Mouse (Mus musculus): Measurements from ENCODE around the gene Wdr62. TPM values are rescaled to one million over a fixed set of nuclear protein-coding genes. Genes with fewer than 3 reads are reported as not detected.
A peak's percentile ranks its signal among the peaks of the same experiment; 100 is the strongest.

Wdr62 gene
- total and polyA plus RNA-seq, 2 experiments from 2014 or later: 4.0 to 7.0 TPM

DNA sequence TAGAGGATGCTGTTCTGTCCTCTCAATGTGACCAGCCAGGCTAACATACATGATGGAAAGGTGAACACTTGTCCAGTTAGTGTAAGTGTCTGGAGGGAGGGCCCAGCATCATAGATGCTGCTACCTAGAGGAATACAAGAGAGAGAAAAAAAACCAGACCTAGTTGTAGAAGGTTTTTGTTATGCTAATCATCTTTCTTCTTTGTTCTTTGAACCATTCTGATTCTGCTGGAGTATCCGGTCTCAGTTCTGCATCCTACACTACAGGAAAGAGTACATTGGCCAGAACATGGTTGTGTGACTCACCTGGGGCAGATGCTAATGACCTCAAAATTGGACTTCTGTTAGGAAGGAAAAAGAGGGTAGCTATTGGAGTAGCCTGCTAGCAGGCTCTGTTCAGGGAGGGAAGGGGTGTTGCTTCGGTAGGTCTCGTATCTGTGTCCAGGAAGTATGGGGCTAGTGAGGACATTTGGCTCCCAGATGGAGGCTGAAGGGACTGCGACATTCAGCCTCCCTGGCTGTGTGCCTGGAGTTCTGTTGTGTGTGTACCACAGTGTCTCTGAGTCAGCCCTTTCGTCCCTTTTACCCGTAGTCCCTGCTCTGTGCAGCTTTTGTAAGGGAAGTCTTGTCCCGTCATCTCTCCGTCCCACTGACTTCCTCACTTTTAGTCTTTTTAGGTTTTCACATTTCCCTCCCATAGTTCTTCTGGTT, 6.6 kb upstream of the Wdr62 start:
- no peaks in the 10 kb centered on the region for H3K9me3 ChIP-seq (ENCODE audit: low read length)
- ATAC-seq (no peak), DNase-seq (ENCODE audit: low spot score) (no peak)
- no peak overlapping the region for H3K4me3 ChIP-seq (ENCODE audit: low read length)
- peaks cover 7% of the 10 kb centered on the region for H3K4me1 ChIP-seq (ENCODE audit: insufficient read depth, low read length)
- no peaks in the 10 kb centered on the region for H3K27me3 ChIP-seq (ENCODE audit: insufficient read depth, low read length)
- no peak overlapping the region for H3K4me2 ChIP-seq (ENCODE audit: low read depth, low read length)
- 35% methylated on average over 8 of the region's 8 CpGs for WGBS
- H3K27ac ChIP-seq: no peak overlapping the region
- TF ChIP-seq CTCF (IDR thresholded peaks at IDR 0.05; ENCODE audit: low read depth): no peak
- no peaks in the 10 kb centered on the region for H3K36me3 ChIP-seq (ENCODE audit: insufficient read depth, low read length)
- no peak overlapping the region for H3K9ac ChIP-seq (replicated peaks; ENCODE audit: low read length)

DNA sequence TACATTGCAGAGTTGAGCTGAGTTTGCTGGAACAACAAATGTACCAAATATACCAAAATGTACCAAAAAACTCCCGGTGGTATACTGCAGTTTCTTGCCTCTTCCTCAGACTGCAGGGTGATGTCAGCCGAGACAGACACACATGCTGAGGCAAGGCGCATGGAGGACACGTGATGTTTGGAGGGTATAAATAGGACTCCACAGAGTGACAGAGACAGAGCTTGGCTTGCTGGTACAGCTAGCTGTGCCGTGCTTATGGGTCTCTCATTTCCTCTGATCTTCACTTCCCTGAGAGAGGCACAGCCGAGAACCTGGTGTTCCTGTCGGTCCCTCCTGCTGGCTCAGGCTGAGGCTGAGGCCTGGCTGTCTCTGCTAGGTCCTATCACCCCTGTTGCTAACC, 2.5 kb upstream of the Wdr62 start:
- H3K9ac ChIP-seq (replicated peaks; ENCODE audit: low read length): no peak overlapping the region
- H3K27ac ChIP-seq: no peak overlapping the region
- H3K4me1 ChIP-seq (ENCODE audit: insufficient read depth, low read length): no peaks in the 10 kb centered on the region
- H3K4me3 ChIP-seq (ENCODE audit: low read length): no peak overlapping the region
- H3K36me3 ChIP-seq (ENCODE audit: insufficient read depth, low read length): no peaks in the 10 kb centered on the region
- WGBS: 81% methylated on average over 7 of the region's 7 CpGs
- no peak for ATAC-seq
- no peak overlapping the region for H3K4me2 ChIP-seq (ENCODE audit: low read depth, low read length)
- H3K27me3 ChIP-seq (ENCODE audit: insufficient read depth, low read length): no peaks in the 10 kb centered on the region
- DNase-seq (ENCODE audit: low spot score): no peak
- TF ChIP-seq CTCF (IDR thresholded peaks at IDR 0.05; ENCODE audit: low read depth): no peak
- H3K9me3 ChIP-seq (ENCODE audit: low read length): no peaks in the 10 kb centered on the region

DNA sequence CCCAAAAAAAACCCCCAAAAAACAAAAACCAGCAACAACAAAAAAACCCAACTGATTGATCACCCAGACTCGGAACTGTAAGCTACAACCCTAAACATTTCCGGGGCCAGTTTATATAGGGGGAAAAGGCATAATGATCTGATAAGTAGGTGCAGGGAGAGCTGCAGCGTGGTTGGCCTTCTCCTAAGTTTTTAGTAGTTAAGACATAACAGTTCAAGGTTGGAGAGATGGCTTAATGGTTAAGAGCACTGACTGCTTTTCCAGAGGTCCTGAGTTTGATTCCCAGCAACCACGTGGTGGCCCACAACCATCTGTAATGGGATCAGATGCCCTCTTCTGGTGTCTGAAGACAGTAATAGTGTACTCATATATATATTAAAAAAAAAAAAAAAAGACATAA, 1.3 kb upstream of the Wdr62 start:
- no peak overlapping the region; the same call in 1 of the 2 replicates for H3K9ac ChIP-seq (replicated peaks; ENCODE audit: low read length)
- no peak for TF ChIP-seq CTCF (IDR thresholded peaks at IDR 0.05; ENCODE audit: low read depth)
- DNase-seq (ENCODE audit: low spot score): no peak
- WGBS: 77% methylated on average over 4 of the region's 4 CpGs
- H3K4me2 ChIP-seq (ENCODE audit: low read depth, low read length): peak overlapping the region; percentile 95; the same call in 1 of the 2 replicates
- no peaks in the 10 kb centered on the region for H3K9me3 ChIP-seq (ENCODE audit: low read length)
- H3K36me3 ChIP-seq (ENCODE audit: insufficient read depth, low read length): no peaks in the 10 kb centered on the region
- no peak for ATAC-seq
- 0 out of 2 replicates have a peak overlapping the region, but pooled peaks have one; percentile 96 for H3K27ac ChIP-seq
- no peaks in the 10 kb centered on the region for H3K4me1 ChIP-seq (ENCODE audit: insufficient read depth, low read length)
- no peaks in the 10 kb centered on the region for H3K27me3 ChIP-seq (ENCODE audit: insufficient read depth, low read length)
- peak overlapping the region; percentile 76; the same call in 1 of the 2 replicates for H3K4me3 ChIP-seq (ENCODE audit: low read length)

- Histone ChIP-seq H3K9ac (replicated peaks; ENCODE audit: low read length) (peak overlapping the region; percentile 54), H3K4me1 (ENCODE audit: insufficient read depth, low read length) (no peaks in the 10 kb centered on the region), H3K4me2 (ENCODE audit: low read depth, low read length) (peak overlapping the region; percentile 95), H3K36me3 (ENCODE audit: insufficient read depth, low read length) (no peaks in the 10 kb centered on the region), H3K27ac (peak overlapping the region; percentile 96), H3K27me3 (ENCODE audit: insufficient read depth, low read length) (no peaks in the 10 kb centered on the region), H3K9me3 (ENCODE audit: low read length) (no peaks in the 10 kb centered on the region), H3K4me3 (ENCODE audit: low read length) (peak overlapping the region; percentile 76)
- no peak for TF ChIP-seq CTCF (IDR thresholded peaks at IDR 0.05; ENCODE audit: low read depth)
- 1% methylated on average over 20 of the region's 20 CpGs for WGBS
- DNase-seq (ENCODE audit: low spot score) (peak; percentile 95), ATAC-seq (peak; percentile 87)
Observed at GRCm38 (mm10) chr7:30280670-30281138, 485 bp upstream of the Wdr62 start.

DNA sequence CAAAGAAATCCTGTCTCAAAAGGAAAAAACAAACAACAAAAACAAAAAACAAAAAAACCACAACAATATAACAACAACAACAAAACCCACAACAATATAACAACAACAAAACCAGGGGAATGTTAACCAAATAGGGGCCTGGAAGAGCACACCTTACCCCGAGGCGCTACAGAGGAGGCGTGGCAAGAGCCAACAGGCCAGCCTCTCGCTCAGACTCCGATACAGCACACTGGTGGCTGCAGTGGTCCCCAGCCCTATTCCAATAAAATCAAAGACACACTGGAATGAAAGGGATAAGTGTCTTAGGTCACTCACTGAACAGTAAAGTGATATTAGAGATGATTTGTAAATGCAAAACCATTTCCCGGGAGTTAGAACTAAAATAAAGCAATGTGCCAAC, 683 bp downstream of the Wdr62 start:
- peak overlapping the region; percentile 76 for H3K4me3 ChIP-seq (ENCODE audit: low read length)
- H3K4me2 ChIP-seq (ENCODE audit: low read depth, low read length): peak overlapping the region; percentile 95
- ATAC-seq (no peak), DNase-seq (ENCODE audit: low spot score) (no peak)
- no peaks in the 10 kb centered on the region for H3K36me3 ChIP-seq (ENCODE audit: insufficient read depth, low read length)
- peak overlapping the region; percentile 46; the same call in 1 of the 2 replicates for H3K9ac ChIP-seq (replicated peaks; ENCODE audit: low read length)
- H3K4me1 ChIP-seq (ENCODE audit: insufficient read depth, low read length): no peaks in the 10 kb centered on the region
- WGBS: under 1% methylated on average over 6 of the region's 6 CpGs
- H3K27ac ChIP-seq: no peak overlapping the region
- no peaks in the 10 kb centered on the region for H3K27me3 ChIP-seq (ENCODE audit: insufficient read depth, low read length)
- TF ChIP-seq CTCF (IDR thresholded peaks at IDR 0.05; ENCODE audit: low read depth): no peak
- H3K9me3 ChIP-seq (ENCODE audit: low read length): no peaks in the 10 kb centered on the region

- no peak overlapping the region for H3K4me3 ChIP-seq (ENCODE audit: low read length)
- no peak overlapping the region for H3K4me2 ChIP-seq (ENCODE audit: low read depth, low read length)
- H3K36me3 ChIP-seq (ENCODE audit: insufficient read depth, low read length): no peaks in the 10 kb centered on the region
- H3K27me3 ChIP-seq (ENCODE audit: insufficient read depth, low read length): no peaks in the 10 kb centered on the region
- H3K27ac ChIP-seq: no peak overlapping the region
- no peak overlapping the region for H3K9ac ChIP-seq (replicated peaks; ENCODE audit: low read length)
- ATAC-seq (no peak), DNase-seq (ENCODE audit: low spot score) (no peak)
- no peaks in the 10 kb centered on the region for H3K4me1 ChIP-seq (ENCODE audit: insufficient read depth, low read length)
- 67% methylated on average over 2 of the region's 2 CpGs for WGBS
- no peak for TF ChIP-seq CTCF (IDR thresholded peaks at IDR 0.05; ENCODE audit: low read depth)
- H3K9me3 ChIP-seq (ENCODE audit: low read length): no peaks in the 10 kb centered on the region
Observed at GRCm38 (mm10) chr7:30278911-30279310, 1.3 kb downstream of the Wdr62 start.

DNA sequence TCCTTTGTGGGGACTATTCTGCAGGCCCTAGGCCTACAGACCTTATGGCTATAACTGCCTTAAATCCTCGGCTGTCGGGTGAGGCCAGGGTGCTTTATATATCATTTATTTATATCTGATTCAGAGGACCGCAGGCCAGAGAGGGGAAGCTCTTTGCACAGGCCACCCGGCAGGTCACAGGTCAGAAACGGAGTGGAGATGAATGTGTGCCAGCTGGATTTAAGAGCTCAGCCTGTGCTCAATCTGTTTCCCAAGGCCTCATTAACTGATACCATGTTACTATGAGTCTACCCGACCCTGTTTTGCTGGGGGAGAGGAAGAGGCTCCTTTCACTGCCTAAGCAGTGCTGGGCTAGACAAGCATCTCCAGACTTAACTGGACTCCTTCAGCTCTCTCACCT, 5.8 kb downstream of the Wdr62 start:
- 88% methylated on average over 6 of the region's 6 CpGs for WGBS
- H3K36me3 ChIP-seq (ENCODE audit: insufficient read depth, low read length): 0 out of 2 replicates have a peak, but pooled peaks cover 4% of the 10 kb centered on the region
- no peak overlapping the region for H3K4me2 ChIP-seq (ENCODE audit: low read depth, low read length)
- H3K4me3 ChIP-seq (ENCODE audit: low read length): no peak overlapping the region
- no peaks in the 10 kb centered on the region for H3K27me3 ChIP-seq (ENCODE audit: insufficient read depth, low read length)
- DNase-seq (ENCODE audit: low spot score): no peak
- no peak overlapping the region for H3K9ac ChIP-seq (replicated peaks; ENCODE audit: low read length)
- TF ChIP-seq CTCF (IDR thresholded peaks at IDR 0.05; ENCODE audit: low read depth): no peak
- H3K9me3 ChIP-seq (ENCODE audit: low read length): no peaks in the 10 kb centered on the region
- no peaks in the 10 kb centered on the region for H3K4me1 ChIP-seq (ENCODE audit: insufficient read depth, low read length)
- no peak for ATAC-seq
- no peak overlapping the region for H3K27ac ChIP-seq
